Mouse (Mus musculus): ENCODE measurements around the gene Wasf3. TPM values are rescaled to one million over a fixed set of nuclear protein-coding genes. Genes with fewer than 3 reads are reported as not detected.
"Not testable (repeated sequence)": the region's sequence is repeated elsewhere in the genome, so short reads cannot be mapped to it uniquely, and the experiment has no call there.

Wasf3 gene
- polyA plus RNA-seq, 1 experiment from 2014 or later = 0.84 TPM

GRCm38 (mm10) chr5:146466663-146467062 is 81.9 kb downstream of the Wasf3 start:
- DNase-seq = no peak

GRCm38 (mm10) chr5:146468311-146468710 is 83.5 kb downstream of the Wasf3 start:
- TF ChIP-seq CTCF (IDR thresholded peaks at IDR 0.05; ENCODE audit: low read depth) = no peak
- no peak overlapping the region for H3K9ac ChIP-seq
- H3K27me3 ChIP-seq (ENCODE audit: insufficient read depth, low read length) = no peaks in the 10 kb centered on the region
- no peaks in the 10 kb centered on the region for H3K36me3 ChIP-seq (ENCODE audit: insufficient read depth)
- DNase-seq (no peak), ATAC-seq (ENCODE audit: insufficient read depth) (no peak)
- no peak overlapping the region for H3K27ac ChIP-seq (ENCODE audit: low read depth)
- no peaks in the 10 kb centered on the region for H3K4me1 ChIP-seq (ENCODE audit: insufficient read depth)
- no peaks in the 10 kb centered on the region for H3K9me3 ChIP-seq (ENCODE audit: low read depth, low read length)
- H3K4me2 ChIP-seq = no peak overlapping the region
- no peak overlapping the region for H3K4me3 ChIP-seq (ENCODE audit: low read depth, low read length)
- 89% methylated on average over 9 of the region's 9 CpGs for WGBS

More at GRCm38 (mm10) chr5:146466663-146467062, 81.9 kb downstream of the Wasf3 start:
- no peaks in the 10 kb centered on the region for H3K9me3 ChIP-seq (ENCODE audit: low read depth, low read length)
- H3K36me3 ChIP-seq (ENCODE audit: insufficient read depth) = no peaks in the 10 kb centered on the region
- H3K4me2 ChIP-seq = no peak overlapping the region
- no peaks in the 10 kb centered on the region for H3K27me3 ChIP-seq (ENCODE audit: insufficient read depth, low read length)
- no peak overlapping the region for H3K9ac ChIP-seq
- no peak for ATAC-seq (ENCODE audit: insufficient read depth)
- no peaks in the 10 kb centered on the region for H3K4me1 ChIP-seq (ENCODE audit: insufficient read depth)
- 90% methylated on average over 19 of the region's 19 CpGs for WGBS
- H3K4me3 ChIP-seq (ENCODE audit: low read depth, low read length) = no peak overlapping the region
- TF ChIP-seq CTCF (IDR thresholded peaks at IDR 0.05; ENCODE audit: low read depth) = no peak
- H3K27ac ChIP-seq (ENCODE audit: low read depth) = no peak overlapping the region

- no peak for TF ChIP-seq CTCF (IDR thresholded peaks at IDR 0.05; ENCODE audit: low read depth)
- no peak overlapping the region for H3K4me2 ChIP-seq
- DNase-seq (no peak), ATAC-seq (ENCODE audit: insufficient read depth) (no peak)
- 83% methylated on average over 9 of the region's 9 CpGs for WGBS
- H3K9ac ChIP-seq = no peak overlapping the region
- no peaks in the 10 kb centered on the region for H3K9me3 ChIP-seq (ENCODE audit: low read depth, low read length)
- H3K27ac ChIP-seq (ENCODE audit: low read depth) = no peak overlapping the region
- H3K27me3 ChIP-seq (ENCODE audit: insufficient read depth, low read length) = no peaks in the 10 kb centered on the region
- no peaks in the 10 kb centered on the region for H3K4me1 ChIP-seq (ENCODE audit: insufficient read depth)
- H3K4me3 ChIP-seq (ENCODE audit: low read depth, low read length) = no peak overlapping the region
- no peaks in the 10 kb centered on the region for H3K36me3 ChIP-seq (ENCODE audit: insufficient read depth)
Observed at GRCm38 (mm10) chr5:146470821-146471220, 86.0 kb downstream of the Wasf3 start.

- Histone ChIP-seq H3K27ac (ENCODE audit: low read depth) (no peak overlapping the region), H3K9me3 (ENCODE audit: low read depth, low read length) (no peaks in the 10 kb centered on the region), H3K4me1 (ENCODE audit: insufficient read depth) (no peaks in the 10 kb centered on the region), H3K4me3 (ENCODE audit: low read depth, low read length) (no peak overlapping the region), H3K9ac (no peak overlapping the region), H3K27me3 (ENCODE audit: insufficient read depth, low read length) (no peaks in the 10 kb centered on the region), H3K36me3 (ENCODE audit: insufficient read depth) (no peaks in the 10 kb centered on the region), H3K4me2 (no peak overlapping the region)
- DNase-seq (no peak), ATAC-seq (ENCODE audit: insufficient read depth) (no peak)
- no peak for TF ChIP-seq CTCF (IDR thresholded peaks at IDR 0.05; ENCODE audit: low read depth)
- WGBS = 67% methylated on average over 5 of the region's 5 CpGs
Observed at GRCm38 (mm10) chr5:146471311-146471710, 86.5 kb downstream of the Wasf3 start.

- DNase-seq = no peak
- no peak for ATAC-seq (ENCODE audit: insufficient read depth)
- H3K27me3 ChIP-seq (ENCODE audit: insufficient read depth, low read length) = no peaks in the 10 kb centered on the region
- H3K4me2 ChIP-seq = no peak overlapping the region
- 88% methylated on average over 12 of the region's 12 CpGs for WGBS
- H3K4me3 ChIP-seq (ENCODE audit: low read depth, low read length) = no peak overlapping the region
- no peaks in the 10 kb centered on the region for H3K9me3 ChIP-seq (ENCODE audit: low read depth, low read length)
- no peak for TF ChIP-seq CTCF (IDR thresholded peaks at IDR 0.05; ENCODE audit: low read depth)
- no peaks in the 10 kb centered on the region for H3K36me3 ChIP-seq (ENCODE audit: insufficient read depth)
- H3K27ac ChIP-seq (ENCODE audit: low read depth) = no peak overlapping the region
- H3K9ac ChIP-seq = no peak overlapping the region
- no peaks in the 10 kb centered on the region for H3K4me1 ChIP-seq (ENCODE audit: insufficient read depth)
Observed at GRCm38 (mm10) chr5:146471821-146472220, 87.0 kb downstream of the Wasf3 start.

- H3K9me3 ChIP-seq (ENCODE audit: low read depth, low read length); H3K4me1 ChIP-seq (ENCODE audit: insufficient read depth); H3K4me2 ChIP-seq; H3K4me3 ChIP-seq (ENCODE audit: low read depth, low read length); H3K9ac ChIP-seq; H3K36me3 ChIP-seq (ENCODE audit: insufficient read depth); H3K27ac ChIP-seq (ENCODE audit: low read depth); DNase-seq; H3K27me3 ChIP-seq (ENCODE audit: insufficient read depth, low read length); ATAC-seq (ENCODE audit: insufficient read depth): not testable (repeated sequence)
- 5% methylated on average over 4 of the region's 4 CpGs for WGBS
- TF ChIP-seq CTCF (IDR thresholded peaks at IDR 0.05; ENCODE audit: low read depth) = peak; percentile 67
Observed at GRCm38 (mm10) chr5:146479564-146479963, 94.8 kb downstream of the Wasf3 start.

- H3K4me3 ChIP-seq (ENCODE audit: low read depth, low read length); H3K36me3 ChIP-seq (ENCODE audit: insufficient read depth); DNase-seq; H3K4me1 ChIP-seq (ENCODE audit: insufficient read depth); H3K9me3 ChIP-seq (ENCODE audit: low read depth, low read length); H3K27ac ChIP-seq (ENCODE audit: low read depth); H3K4me2 ChIP-seq; H3K27me3 ChIP-seq (ENCODE audit: insufficient read depth, low read length); ATAC-seq (ENCODE audit: insufficient read depth); H3K9ac ChIP-seq: not testable (repeated sequence)
- no CpG with 5 or more reads among the region's 3 CpGs for WGBS
Observed at GRCm38 (mm10) chr5:146481665-146482064, 96.9 kb downstream of the Wasf3 start, which contains the start of gene Gm6408. TSS of gene Gm6408 (plus strand) at chr5:146481965.

- 10% methylated on average over 3 of the region's 4 CpGs for WGBS
- peak; percentile 47 for TF ChIP-seq CTCF (IDR thresholded peaks at IDR 0.05; ENCODE audit: low read depth)
- not testable (repeated sequence) for H3K36me3 ChIP-seq (ENCODE audit: insufficient read depth); H3K9me3 ChIP-seq (ENCODE audit: low read depth, low read length); H3K9ac ChIP-seq; H3K27me3 ChIP-seq (ENCODE audit: insufficient read depth, low read length); H3K4me1 ChIP-seq (ENCODE audit: insufficient read depth); H3K4me3 ChIP-seq (ENCODE audit: low read depth, low read length); H3K4me2 ChIP-seq; DNase-seq; ATAC-seq (ENCODE audit: insufficient read depth); H3K27ac ChIP-seq (ENCODE audit: low read depth)
Observed at GRCm38 (mm10) chr5:146488959-146489358, 104.2 kb downstream of the Wasf3 start.

GRCm38 (mm10) chr5:146491063-146491462 is 106.3 kb downstream of the Wasf3 start, which contains the start of gene Gm6370:
TSS of gene Gm6370 (plus strand) at chr5:146491363.
- not testable (repeated sequence) for H3K9ac ChIP-seq; DNase-seq; H3K4me2 ChIP-seq; H3K27ac ChIP-seq (ENCODE audit: low read depth); H3K9me3 ChIP-seq (ENCODE audit: low read depth, low read length); H3K4me3 ChIP-seq (ENCODE audit: low read depth, low read length); ATAC-seq (ENCODE audit: insufficient read depth); H3K27me3 ChIP-seq (ENCODE audit: insufficient read depth, low read length); H3K4me1 ChIP-seq (ENCODE audit: insufficient read depth); H3K36me3 ChIP-seq (ENCODE audit: insufficient read depth)
- no CpG with 5 or more reads among the region's 5 CpGs for WGBS

- ATAC-seq (ENCODE audit: insufficient read depth) = not testable (repeated sequence)
- WGBS = no CpG with 5 or more reads among the region's 5 CpGs
Observed at GRCm38 (mm10) chr5:146502099-146502498, 117.3 kb downstream of the Wasf3 start, which contains the start of gene 4930449I24Rik. TSS of gene 4930449I24Rik (plus strand) at chr5:146502399.

More at GRCm38 (mm10) chr5:146502099-146502498, 117.3 kb downstream of the Wasf3 start, which contains the start of gene 4930449I24Rik:
- H3K27me3 ChIP-seq (ENCODE audit: insufficient read depth, low read length); H3K9me3 ChIP-seq (ENCODE audit: low read depth, low read length); H3K36me3 ChIP-seq (ENCODE audit: insufficient read depth); H3K4me1 ChIP-seq (ENCODE audit: insufficient read depth); DNase-seq; H3K9ac ChIP-seq; H3K4me3 ChIP-seq (ENCODE audit: low read depth, low read length); H3K27ac ChIP-seq (ENCODE audit: low read depth); H3K4me2 ChIP-seq: not testable (repeated sequence)
